Mouse (Mus musculus) gastrocnemius, postnatal 10 days (tissue): ENCODE data around the gene Tmem171. TPM values are rescaled to one million over a fixed set of nuclear protein-coding genes. Genes with fewer than 3 reads are reported as not detected.

Experiments
- DNase-seq: peaks from one replicate; pipeline ENCODE4 v3.0.0; 2021; ENCODE audit warnings: mixed read lengths
- long read RNA-seq, 2 experiments: library from polyadenylated mRNA; stranded (forward); transcript quantifications; one replicate each; pipeline ENCODE4 v2.0.0; 2021
- total RNA-seq, 2 experiments: library from RNA; stranded (reverse); gene quantifications; 2 replicates each; pipeline ENCODE4 v1.2.3; 2021

The Tmem171 gene
- under 1 TPM; 0.23 to 0.40 TPM for total RNA-seq
- long read RNA-seq, experiment 1, result 0 reads
- long read RNA-seq, experiment 2, result 0 reads

- DNase-seq, result no peak
Observed at GRCm38 (mm10) chr13:98694773-98695314, at the start of gene Tmem171. Gene Tmem171 (minus strand): TSS chr13:98694834.

GRCm38 (mm10) chr13:98743829-98744228 lies 49.2 kb upstream of the Tmem171 start:
- DNase-seq, result no peak

DNA sequence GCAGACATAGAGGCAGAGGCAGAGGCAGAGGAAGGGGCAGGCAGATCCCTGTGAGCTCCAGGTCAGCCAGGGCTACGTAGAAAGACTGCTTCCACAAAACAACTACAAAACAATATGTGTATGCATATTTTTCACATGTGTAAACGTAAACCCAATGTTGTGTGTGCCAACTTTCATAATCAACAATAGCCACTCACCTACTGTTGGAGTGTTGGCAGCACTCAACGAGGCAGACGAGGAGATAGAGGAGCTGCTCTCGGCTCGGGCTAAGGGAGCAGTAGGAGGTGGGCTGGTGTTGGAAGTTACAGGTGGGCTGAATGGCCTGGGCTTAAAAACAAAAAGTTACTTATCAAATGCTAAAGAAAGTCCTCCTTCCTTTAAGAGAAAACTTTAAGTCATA lies 48.6 kb upstream of the Tmem171 start:
- no peak for DNase-seq

DNA sequence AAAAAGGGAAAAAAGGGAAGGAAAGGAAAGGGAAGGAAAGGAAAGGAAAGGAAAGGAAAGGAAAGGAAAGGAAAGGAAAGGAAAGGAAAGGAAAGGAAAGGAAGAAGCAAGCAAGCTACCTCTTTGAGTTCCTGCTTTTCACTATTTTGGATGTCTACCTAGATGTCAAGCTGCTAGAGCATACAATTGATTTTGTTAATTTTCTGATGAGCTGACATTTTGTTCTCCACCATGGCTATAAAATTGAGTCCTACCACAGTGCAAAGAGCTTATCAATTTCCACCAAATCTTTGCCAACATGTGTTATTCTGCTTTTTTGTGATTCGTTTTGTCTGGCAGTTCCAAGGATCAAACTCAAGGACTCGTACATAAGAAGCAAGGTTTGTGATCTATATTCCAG lies 43.6 kb upstream of the Tmem171 start:
- no peak for DNase-seq

- DNase-seq, result no peak
Observed at GRCm38 (mm10) chr13:98733292-98733691, 38.7 kb upstream of the Tmem171 start.

GRCm38 (mm10) chr13:98729271-98730062 lies 34.8 kb upstream of the Tmem171 start:
- no peak for DNase-seq

DNA sequence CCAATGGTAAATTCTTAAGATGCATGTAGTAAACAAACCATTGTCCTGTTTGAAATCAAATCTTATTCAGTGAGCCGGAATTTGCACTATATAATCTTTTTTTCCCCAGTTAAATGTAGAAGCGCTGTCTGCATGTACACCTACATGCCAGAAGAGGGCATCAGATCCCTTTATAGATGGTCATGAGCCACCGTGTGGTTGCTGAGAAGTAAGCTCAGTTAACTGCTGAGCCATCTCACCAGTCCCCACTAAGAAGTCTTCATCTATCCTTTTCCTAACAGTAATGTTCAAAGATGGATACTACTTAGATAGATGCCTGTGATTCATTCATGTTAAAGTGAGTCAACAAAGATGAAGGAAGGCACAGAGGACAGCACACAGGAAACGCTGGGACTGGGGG lies 31.9 kb upstream of the Tmem171 start:
- DNase-seq, result no peak

DNA sequence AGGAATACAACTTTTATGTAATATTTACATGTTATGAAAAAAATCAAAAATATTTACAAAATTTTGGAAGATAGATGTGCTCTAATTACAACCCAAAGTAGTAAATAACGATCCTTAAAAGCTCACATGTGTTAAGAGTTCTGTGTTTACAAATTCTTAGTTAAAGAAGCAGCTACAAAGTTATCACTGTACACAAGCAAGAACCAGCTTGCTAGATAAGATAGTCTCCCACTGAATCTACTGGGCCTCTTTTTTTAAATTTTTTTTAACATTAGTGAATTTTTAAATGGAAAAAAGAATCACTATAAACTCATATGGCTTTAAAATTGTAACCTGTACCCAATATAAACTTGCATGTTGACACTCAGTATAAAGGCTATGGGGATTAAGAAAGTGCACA lies 28.8 kb upstream of the Tmem171 start:
- no peak for DNase-seq

DNA sequence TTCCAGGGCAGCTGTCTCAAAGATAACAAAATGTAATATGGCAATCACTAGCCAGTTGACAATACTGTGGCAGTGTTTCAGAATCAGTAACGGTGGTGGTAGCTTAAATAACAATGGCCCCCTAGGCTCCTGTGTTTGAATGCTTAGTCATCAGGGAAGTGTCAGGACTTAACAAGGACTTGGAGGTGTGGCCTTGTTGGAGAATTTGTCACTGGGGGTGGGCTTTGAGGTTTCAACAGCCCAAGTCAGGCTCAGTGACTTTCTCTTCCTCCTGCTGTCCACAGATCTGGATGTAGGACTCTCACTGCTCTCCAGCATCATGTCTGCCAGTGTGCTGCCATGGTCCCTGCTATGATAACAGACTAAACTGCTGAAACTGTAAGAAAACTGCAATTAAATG lies 27.7 kb upstream of the Tmem171 start:
- no peak for DNase-seq

DNA sequence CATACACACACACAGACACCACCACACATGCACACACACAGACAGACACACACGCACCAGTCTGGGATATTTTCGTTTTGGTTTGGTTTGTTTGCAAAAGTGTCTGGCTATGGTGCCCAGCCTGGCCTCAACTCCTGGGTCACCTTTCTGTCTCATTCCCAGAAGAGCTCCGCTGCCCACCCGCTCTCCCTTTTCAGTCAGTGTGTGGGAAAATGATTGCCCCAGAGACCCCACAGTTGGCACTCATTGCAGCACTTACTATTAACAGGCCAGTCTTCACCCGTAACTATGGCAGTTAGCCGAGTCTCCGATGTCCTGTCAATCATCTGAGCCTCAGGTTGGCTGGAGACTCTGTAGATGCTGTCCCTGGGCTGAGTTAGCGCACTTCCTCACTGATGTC lies 21.5 kb upstream of the Tmem171 start:
- no peak for DNase-seq

- no peak for DNase-seq
Observed at GRCm38 (mm10) chr13:98715443-98715990, 20.9 kb upstream of the Tmem171 start.

DNA sequence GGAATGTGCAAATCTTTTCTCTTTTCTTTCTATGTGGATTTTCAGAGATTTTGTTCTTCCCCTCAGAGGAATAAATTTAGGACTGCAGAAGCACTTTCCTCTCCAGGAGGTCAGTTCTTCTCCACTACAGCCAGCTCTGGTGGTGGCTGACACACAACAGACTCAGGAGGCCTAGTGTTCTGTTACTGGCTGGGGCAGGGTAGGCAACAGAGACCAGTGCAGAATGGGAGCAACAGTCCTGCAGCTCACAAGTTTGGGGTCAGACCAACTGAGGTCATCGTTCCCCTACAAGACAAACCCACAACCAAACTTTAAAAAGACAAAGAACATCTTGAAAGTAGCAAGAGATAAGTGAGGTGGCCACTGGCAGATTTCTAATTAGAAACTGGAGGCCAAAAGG lies 16.0 kb upstream of the Tmem171 start:
- no peak for DNase-seq

DNA sequence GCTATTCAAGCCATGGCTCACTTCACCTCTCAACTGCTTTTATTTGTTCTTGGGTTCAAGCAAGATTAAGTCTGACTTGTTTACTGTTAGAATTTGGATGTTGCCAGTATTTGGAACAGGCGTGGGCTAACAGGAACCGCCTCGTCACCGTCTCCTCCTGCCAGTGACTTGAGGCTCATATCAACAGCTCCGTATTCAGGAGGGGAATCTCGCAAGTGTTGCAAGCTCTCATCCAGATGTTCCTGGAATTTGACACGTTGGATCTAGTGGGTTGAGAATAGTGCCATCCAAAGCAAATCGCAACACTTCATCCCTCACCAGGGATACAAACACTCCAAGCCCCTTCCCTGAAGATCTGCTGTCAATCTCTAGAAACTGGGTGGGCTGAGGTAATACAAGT lies 15.6 kb upstream of the Tmem171 start:
- no peak for DNase-seq

DNA sequence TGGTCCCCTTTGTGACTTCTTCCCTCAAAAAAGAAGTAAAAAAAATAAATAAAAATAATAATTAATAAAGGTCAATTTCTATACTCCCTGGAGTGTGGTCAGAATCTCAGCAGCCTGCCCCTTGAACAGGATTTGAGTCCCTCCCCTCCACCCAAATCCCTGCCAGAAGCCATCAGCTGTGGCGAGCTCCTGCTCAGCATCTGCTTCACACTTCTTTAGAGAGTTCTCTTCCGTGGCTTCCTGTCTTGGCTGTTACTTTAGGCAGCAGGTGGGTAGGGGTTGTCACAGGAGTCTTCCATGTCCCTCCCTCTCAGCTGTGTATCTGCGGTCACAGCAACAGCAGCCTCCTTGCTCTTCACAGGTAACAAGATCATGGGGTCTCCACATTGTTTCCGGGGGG lies 10.9 kb upstream of the Tmem171 start:
- DNase-seq, result no peak

DNA sequence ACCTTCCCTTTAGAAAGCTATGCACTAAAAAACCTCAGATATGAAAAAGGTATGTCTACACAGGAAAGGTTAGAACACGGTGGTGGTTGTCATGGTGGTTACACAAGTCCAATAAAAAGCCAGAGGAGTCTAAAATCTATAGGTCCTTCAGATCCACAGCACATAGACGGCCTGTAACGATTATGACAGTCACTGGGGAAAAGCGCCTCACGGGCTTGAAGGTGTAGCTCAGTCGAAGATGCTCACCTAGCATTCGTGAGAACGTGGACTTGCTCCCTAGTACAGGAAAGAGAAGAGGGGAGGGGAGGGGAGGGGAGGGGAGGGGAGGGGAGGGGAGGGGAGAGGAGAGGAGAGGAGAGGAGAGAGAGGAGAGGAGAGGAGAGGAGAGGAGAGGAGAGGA lies 9.2 kb upstream of the Tmem171 start:
- DNase-seq, result no peak

GRCm38 (mm10) chr13:98702361-98702760 lies 7.7 kb upstream of the Tmem171 start:
- no peak for DNase-seq

DNA sequence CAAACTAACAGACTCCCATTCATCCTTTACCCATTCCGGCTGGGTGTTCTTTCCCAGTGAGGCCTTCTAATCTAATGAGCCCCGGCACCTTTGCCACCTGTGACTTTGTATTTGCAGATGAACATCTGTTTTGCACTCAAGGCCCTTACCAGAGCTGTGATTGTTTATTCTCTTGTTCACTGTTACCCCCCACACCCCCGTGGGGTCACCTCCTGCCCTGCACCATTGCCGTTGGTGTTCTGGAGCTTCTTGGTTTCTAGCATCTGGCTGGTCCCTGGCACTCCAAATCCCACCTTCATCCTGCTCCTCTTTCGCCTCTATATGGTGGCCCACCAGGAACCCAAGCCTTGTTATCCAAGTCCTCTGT lies 6.7 kb upstream of the Tmem171 start:
- no peak for DNase-seq

DNA sequence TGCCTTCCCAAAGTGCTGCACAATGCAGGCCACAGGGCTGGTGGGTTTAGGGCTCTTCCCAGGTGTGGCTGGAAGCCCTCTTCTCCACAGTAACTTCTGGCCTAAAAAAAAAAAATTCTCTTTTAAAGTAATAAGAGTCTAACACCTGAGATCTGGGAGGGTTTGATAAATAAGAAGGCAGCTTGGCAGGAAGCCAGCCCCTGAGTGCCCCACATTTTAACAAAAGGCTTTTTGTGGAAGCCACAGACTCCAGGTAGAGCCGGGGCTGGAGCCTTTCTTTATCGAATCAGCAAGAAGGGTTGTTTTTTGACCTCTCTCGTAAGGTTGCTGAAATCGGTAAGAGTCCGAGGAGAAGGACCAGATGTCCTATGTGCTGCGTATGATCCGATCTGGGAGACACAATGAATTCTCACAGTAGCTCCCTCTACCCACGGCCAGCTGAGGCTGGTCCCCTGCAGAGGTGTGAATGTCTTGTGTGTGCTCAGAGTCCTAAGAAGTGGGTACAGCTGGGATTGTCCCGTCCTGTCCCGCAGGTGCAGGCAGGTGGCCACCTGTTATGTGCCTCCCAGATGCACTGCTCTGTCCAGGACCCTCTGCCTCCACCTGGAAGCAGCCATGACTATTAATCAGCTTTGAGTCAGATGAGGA lies 6.2 kb upstream of the Tmem171 start:
- no peak for DNase-seq

DNA sequence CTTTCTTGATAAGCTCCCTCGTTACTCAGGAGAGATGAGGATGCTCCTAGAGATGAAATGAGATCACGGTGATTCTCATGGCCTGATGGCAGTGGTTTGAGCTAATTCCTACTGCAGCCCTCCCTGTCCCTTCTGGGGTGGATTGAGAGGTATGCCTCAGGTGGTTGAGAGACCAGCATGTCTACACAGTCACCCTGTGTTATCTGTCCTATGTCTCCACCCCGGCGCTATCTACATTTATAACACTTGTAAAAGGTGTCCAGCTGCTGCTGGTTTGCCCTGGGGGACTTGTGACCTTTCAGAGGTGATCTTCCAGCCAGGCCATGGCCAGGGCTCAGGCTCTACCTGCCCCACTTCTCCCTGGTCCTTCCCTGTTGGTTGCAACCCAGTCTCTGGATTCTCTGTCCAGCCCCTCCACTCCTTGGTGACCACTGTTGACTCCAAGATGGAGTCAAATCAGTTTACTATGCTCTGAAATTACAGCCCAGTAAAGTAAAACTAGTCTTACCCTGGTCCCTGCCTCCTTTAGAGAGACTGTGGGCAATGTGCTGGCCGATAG lies 5.4 kb upstream of the Tmem171 start:
- DNase-seq, result no peak

DNA sequence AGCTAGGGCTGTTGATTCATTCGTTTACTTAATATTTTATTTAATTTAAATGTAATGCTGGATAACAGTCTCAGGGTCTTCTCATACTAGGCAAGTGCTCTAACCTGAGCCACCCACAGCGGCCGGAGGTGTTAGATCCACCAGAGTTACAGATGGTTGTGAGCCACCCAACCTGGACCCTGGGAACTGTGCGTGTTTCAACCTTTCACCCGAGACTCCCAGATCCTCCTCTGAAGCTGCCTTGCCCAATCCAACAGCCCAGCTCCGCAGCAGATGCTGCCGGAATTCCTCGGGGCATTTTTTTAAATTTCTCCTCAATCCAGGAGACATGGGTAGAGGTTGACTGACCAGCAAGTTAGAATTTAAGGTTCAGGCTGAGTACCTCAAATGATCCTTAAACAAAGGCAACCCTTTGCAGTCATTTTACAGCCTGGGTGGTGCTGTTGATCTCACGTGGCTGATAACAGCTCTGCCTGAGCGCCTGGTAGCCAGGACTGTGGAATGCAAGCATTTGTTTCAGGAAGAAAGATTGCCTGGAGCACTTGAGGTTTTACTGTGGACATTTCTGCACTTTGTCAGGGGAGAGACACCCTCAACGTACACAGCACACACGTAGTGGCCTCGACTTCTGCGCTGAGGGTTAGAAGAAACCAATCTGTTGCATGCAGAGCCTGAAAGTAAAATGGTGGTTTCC lies 4.6 kb upstream of the Tmem171 start:
- DNase-seq, result no peak

DNA sequence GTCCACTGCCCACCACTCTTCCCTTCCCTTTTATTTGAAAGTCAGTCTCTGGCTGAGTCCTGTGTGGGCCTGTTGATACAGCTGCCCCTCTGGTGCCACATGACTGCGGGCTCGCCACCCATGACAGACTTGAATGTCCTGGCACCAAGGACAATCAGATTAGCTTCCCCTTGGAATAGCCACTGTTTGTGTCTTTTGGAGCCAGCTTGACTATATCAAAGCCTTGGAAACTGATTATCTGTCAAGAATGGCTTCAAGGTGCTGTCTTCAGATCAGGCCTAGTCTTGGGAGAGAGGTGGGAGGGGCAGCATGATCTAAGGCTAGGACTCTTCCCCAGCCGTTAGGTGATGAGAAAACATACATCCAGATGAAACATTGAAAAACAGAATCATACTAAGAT lies 2.1 kb upstream of the Tmem171 start:
- DNase-seq, result no peak

GRCm38 (mm10) chr13:98695546-98695945 lies 912 bp upstream of the Tmem171 start:
- no peak for DNase-seq

DNA sequence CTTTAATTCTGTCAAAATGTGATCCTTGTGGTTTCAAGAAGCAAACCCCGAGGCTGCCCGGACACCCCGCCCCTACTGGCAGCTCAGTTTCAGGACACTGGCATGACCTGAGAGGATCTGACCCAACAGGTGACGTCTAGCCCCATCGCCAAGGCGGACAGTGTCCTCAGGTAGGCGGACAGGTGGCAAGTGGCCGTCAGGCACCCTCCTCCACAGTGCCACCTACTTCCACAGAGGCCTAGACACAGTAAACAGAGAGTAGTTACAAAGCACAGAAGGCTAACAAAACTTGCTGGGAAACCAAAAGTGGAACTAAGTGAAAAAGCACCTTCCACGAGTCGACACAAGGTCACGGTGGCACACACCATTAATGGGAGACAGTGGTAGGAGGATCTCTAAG lies 1.3 kb downstream of the Tmem171 start:
- no peak for DNase-seq
